Mouse (Mus musculus) adrenal gland, postnatal 0 days (tissue): Measurements from ENCODE around the gene Cers1. TPM values are rescaled to one million over a fixed set of nuclear protein-coding genes. Genes with fewer than 3 reads are reported as not detected.

Experiments used
- polyA plus RNA-seq: library from polyadenylated mRNA; unstranded; fragments of >200 nt; fragmentation: Nextera tagmentation; extraction: Ambion mirVana; gene quantifications from 2 replicates; pipeline ENCODE4 v1.2.1, GENCODE M21; 2015

Cers1 gene
- polyA plus RNA-seq, result 4.8 and 6.9 TPM in 2 replicates

DNA sequence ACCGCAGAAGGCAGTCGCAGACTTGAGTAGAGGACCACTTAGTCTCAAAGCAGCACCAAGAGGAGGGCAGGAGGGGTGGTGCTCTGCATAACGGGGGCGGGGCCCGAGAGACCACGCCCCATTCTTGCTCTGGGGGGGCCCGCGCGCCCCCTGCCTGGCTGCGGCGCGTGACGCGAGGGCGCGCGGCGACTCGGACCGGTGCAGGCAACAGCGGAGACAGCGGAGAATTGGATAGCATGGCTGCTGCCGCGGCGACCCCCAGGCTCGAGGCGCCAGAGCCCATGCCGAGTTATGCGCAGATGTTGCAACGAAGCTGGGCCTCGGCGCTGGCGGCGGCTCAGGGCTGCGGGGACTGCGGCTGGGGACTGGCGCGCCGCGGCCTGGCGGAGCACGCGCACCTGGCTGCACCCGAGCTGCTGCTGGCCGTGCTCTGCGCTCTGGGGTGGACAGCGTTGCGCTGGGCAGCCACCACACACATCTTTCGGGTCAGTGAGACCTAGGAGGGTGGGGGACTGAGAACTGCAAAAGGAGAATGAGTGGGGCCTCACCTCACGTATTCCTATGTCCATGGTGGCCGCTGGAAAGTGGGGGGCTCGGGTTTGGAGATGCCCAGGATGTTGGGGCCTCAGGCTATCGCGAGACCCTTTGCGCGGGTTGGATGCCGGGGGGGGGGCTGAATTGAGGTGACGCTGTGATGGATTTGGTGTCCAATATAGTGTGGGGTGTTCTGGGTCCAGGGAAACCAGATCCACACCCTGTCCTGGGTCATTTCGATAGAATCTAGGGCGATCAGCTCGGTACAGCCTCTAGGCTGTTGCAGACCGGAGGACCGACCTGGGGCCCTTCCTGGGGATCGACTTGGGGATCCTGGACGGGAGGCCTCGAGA, at the start of gene Cers1:
TSS of gene Cers1 (plus strand) at position 152 of the 887 bp plus-strand sequence.

DNA sequence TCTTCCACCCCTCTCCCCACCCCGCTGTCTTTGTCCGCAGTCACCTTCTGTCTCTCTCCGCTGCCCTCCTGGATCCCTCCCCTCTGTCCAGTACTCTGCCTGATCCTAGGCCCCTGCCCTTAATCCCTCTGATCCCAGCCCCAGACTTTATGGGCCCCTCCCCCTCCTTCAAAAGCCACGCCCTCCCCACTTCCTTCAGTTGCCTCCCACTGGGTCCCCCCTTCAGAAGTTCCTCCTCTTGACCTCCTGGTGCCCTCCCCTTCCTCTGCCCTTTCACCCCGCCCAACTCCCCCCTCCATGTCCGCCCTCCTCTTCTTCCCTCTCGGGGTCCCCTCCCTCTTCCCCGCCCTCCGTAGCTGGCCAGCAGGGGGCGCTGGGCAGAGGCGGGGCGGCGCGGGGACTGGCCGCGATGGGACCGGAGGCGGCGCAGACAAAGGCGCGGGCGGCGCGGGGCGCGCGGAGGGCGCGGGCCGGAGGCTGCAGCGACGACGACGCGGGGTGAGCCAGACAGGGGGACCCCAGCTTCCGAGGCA, 32.9 kb upstream of the Cers1 start, which contains the start of gene Homer3:
TSS of gene Homer3 (plus strand) at position 225 of the 533 bp plus-strand sequence.

DNA sequence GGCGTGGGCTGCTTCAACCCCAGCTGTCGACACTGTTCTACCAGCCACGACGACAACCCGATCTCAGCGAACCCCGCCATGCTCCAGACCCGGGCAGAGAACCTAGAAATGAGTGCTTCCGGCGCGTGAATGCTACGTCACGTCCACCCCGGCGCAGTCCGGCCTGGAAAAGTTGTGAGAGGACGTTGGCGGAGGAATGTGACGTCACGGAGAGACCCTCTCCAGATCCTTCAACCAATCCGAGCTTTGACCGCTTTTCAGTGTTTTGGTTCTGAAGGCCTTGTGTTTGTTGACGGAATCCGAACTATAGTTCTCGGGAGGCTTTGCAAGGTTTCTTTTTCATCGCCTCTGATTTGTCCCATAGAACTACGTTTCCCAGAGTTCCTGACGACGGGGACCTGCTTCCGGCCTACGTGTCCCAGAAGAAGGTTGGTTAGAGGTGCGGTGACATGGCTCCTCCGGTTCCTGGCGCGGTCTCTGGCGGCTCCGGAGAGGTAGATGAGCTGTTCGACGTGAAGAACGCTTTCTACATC, 13.2 kb upstream of the Cers1 start, which contains the start of the genes Ddx49 and Cope:
TSS of gene Ddx49 (minus strand) at position 132 of the 533 bp plus-strand sequence.
TSS of gene Cope (plus strand) at position 161 of the 533 bp plus-strand sequence.

DNA sequence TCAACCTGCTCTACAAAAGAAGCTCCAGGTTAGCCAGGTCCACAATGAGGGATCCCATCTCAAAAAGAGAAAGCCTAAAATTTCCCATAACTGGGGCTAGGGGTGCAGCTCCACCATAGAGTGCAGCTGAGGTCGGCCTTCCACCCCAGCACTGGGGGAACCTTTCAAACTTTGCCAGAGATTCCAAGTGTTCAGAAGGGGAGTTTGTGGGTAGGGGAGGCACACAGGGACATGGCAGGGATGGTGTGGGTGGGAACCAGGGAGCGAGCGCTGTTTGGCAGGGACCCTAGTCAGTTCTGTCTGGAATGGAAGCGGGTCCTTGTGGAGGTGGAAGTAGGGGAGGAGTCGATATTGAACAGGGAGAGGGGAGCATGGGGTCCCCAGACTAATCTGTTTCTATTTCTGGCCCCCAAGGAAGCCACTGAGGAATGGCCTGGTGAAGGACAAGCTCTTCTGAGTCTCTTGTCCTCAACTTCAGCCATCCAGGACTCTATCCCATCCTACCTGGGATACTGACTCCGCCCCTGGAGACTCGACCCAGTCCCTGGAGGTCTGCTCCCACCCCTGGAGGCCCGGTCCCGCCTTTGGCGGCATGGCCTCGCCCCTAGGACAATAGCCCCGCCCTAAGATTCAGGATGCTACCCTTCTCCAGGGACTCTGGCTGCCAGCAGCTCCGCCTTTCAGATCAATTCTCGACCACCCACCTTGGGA, 13.7 kb downstream of the Cers1 start, which contains the start of gene Gdf1:
TSS of gene Gdf1 (plus strand) at position 694 of the 711 bp plus-strand sequence.

DNA sequence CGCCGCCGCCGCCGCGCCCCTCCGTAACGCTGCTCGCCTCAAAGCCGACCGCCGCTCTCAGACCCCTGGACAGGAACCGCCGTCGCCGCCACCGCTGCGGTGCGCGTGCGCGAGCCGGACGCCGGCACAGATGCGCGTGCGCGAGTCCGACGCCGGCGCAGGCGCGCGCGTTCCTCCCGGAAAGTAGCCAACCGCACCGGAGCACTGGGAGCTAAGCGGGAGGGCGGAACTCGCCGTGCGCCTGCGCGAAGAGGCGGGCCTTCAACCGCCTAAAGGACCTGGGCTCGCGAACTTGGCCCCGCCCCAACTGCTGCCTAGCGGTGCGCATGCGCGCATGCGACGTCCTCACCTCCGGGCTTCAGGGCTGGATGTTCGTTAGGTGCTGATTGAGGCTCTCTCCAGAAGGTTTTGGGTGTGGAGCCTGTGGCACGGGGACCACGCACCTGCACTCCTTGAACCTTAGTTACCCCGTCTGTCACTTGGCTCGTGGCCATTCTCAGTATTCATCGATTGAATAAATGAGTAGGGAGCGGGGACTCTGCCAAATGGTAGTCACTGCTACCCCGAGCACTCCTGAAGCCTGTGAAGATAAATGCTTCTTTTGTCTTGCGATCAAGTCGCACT, 37.7 kb downstream of the Cers1 start, which contains the start of gene Upf1:
TSS of gene Upf1 (minus strand) at position 85 of the 624 bp plus-strand sequence.

DNA sequence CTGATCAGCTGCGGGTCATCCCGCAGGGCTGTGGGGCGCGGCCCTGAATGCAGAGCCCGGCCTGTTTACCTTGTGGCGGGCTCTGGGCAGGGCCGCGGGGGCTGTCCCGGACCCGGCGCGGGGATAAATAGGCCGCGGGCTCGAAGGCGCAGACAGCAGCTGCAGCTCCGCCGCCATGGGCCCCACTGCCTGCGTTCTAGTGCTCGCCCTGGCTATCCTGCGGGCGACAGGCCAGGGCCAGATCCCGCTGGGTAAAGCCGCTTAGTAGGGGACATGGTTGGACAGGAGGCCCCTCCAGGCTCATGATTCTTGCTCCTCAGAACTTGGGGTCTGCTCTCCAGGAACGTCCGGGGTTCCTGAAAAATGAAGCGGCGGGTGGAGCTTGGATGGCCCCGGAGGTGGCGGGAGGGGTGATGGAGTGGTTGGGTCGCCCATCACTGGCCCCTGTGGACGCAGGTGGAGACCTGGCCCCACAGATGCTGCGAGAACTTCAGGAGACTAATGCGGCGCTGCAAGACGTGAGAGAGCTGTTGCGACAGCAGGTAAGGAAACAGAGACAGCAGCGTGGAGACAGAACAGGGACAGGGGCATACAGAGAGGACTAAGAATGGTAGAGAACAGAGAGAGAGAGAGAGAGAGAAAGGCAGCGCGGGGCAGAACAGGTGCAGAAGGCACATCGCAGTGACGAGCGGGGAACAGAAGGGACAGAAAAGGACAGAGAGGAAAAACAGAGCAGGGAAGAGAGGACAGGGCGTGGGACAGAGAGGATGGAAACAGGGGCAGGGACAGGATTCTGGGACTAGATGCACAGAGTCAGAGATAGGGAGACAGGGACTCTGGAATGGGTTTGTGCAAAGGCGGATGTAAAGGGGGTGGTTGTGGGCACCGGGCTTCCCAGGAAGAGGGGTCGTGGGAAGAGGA, 58.1 kb downstream of the Cers1 start, which contains the start of gene Comp:
TSS of gene Comp (plus strand) at position 162 of the 921 bp plus-strand sequence.

Other genes with a start within 250 kb of the Cers1 start
- 0.86 and 2.7 TPM in 2 replicates for gene Tm6sf2, start 242.9 kb upstream of the Cers1 start, polyA plus RNA-seq
- 0.11 and 0.21 TPM in 2 replicates for gene Hapln4, start 232.3 kb upstream of the Cers1 start, polyA plus RNA-seq
- gene Ncan, start 194.9 kb upstream of the Cers1 start, polyA plus RNA-seq, result 1.6 and 5.1 TPM in 2 replicates
- gene Nr2c2ap, start 184.4 kb upstream of the Cers1 start, polyA plus RNA-seq, result 35.9 and 39.4 TPM in 2 replicates
- gene Rfxank, start 176.6 kb upstream of the Cers1 start, polyA plus RNA-seq, result 12.8 and 14.0 TPM in 2 replicates
- gene Borcs8, start 176.3 kb upstream of the Cers1 start, polyA plus RNA-seq, result 37.7 and 45.9 TPM in 2 replicates
- 0.19 and 0.28 TPM in 2 replicates for gene Mef2b, start 176.1 kb upstream of the Cers1 start, polyA plus RNA-seq
- gene Tmem161a, start 143.4 kb upstream of the Cers1 start, polyA plus RNA-seq, result 48.4 and 65.6 TPM in 2 replicates
- 5.6 and 5.7 TPM in 2 replicates for gene Slc25a42, start 103.5 kb upstream of the Cers1 start, polyA plus RNA-seq
- 14.4 and 14.5 TPM in 2 replicates for gene Sugp2, start 81.5 kb upstream of the Cers1 start, polyA plus RNA-seq
- gene Armc6, start 81.3 kb upstream of the Cers1 start, polyA plus RNA-seq, result 12.0 and 18.0 TPM in 2 replicates
- 26.4 and 30.5 TPM in 2 replicates for gene Homer3, start 32.9 kb upstream of the Cers1 start, polyA plus RNA-seq
- 27.8 and 39.5 TPM in 2 replicates for gene Ddx49, start 13.3 kb upstream of the Cers1 start, polyA plus RNA-seq
- 287 and 324 TPM in 2 replicates for gene Cope, start 13.3 kb upstream of the Cers1 start, polyA plus RNA-seq
- gene Gdf1, start 14.0 kb downstream of the Cers1 start, polyA plus RNA-seq, result 1.3 and 2.1 TPM in 2 replicates
- 9.1 and 11.2 TPM in 2 replicates for gene Upf1, start 37.5 kb downstream of the Cers1 start, polyA plus RNA-seq
- gene Comp, start 57.8 kb downstream of the Cers1 start, polyA plus RNA-seq, result 0.19 and 0.43 TPM in 2 replicates
- gene Crtc1, start 123.8 kb downstream of the Cers1 start, polyA plus RNA-seq, result 11.4 and 13.8 TPM in 2 replicates
- 14.9 and 21.4 TPM in 2 replicates for gene Klhl26, start 161.2 kb downstream of the Cers1 start, polyA plus RNA-seq
- 12.5 and 16.1 TPM in 2 replicates for gene Tmem59l, start 171.6 kb downstream of the Cers1 start, polyA plus RNA-seq
- gene Crlf1, start 177.4 kb downstream of the Cers1 start, polyA plus RNA-seq, result 0.79 and 2.8 TPM in 2 replicates
- gene Rex1bd, start 191.0 kb downstream of the Cers1 start, polyA plus RNA-seq, result 186 and 214 TPM in 2 replicates
- gene Uba52, start 195.0 kb downstream of the Cers1 start, polyA plus RNA-seq, result 813 and 866 TPM in 2 replicates
- gene Fkbp8, start 211.9 kb downstream of the Cers1 start, polyA plus RNA-seq, result 271 and 313 TPM in 2 replicates
- 62.6 and 81.0 TPM in 2 replicates for gene Kxd1, start 212.2 kb downstream of the Cers1 start, polyA plus RNA-seq
- gene Ell, start 223.7 kb downstream of the Cers1 start, polyA plus RNA-seq, result 10.6 and 15.9 TPM in 2 replicates